Mouse (Mus musculus) liver, embryonic 15.5 days (tissue): ENCODE data around the gene Becn1. TPM values are rescaled to one million over a fixed set of nuclear protein-coding genes. Genes with fewer than 3 reads are reported as not detected.
"Not testable (repeated sequence)": the region's sequence is repeated elsewhere in the genome, so short reads cannot be mapped to it uniquely, and the experiment has no call there.

Experiments used
- ATAC-seq: fragments of 200-750 bp; cut with Nextera tagmentation; 2 replicates; pipeline ENCODE4 v1.8.0; 2017; ENCODE audit warnings: moderate number of reproducible peaks, mild to moderate bottlenecking, moderate library complexity; ENCODE audit not compliant: insufficient read depth
- H3K27ac ChIP-seq: fragments of 300-500 bp; sonication (generic); replicated peaks from 2 replicates; pipeline ENCODE4 v1.5.1; 2015; ENCODE audit warnings: mild to moderate bottlenecking, inconsistent platforms
- H3K27me3 ChIP-seq: fragments of 300-500 bp; sonication (generic); 2 replicates; pipeline ENCODE4 v1.6.1; 2015; ENCODE audit warnings: mild to moderate bottlenecking, inconsistent platforms
- H3K36me3 ChIP-seq: fragments of 300-500 bp; sonication (generic); replicated peaks from 2 replicates; pipeline ENCODE4 v1.6.1; 2015; ENCODE audit warnings: moderate library complexity, mild to moderate bottlenecking, inconsistent platforms
- H3K4me1 ChIP-seq: fragments of 300-500 bp; sonication (generic); replicated peaks from 2 replicates; pipeline ENCODE4 v1.6.1; 2015; ENCODE audit warnings: inconsistent platforms
- H3K4me2 ChIP-seq: fragments of 300-500 bp; sonication (generic); 2 replicates; pipeline ENCODE4 v1.6.1; 2015; ENCODE audit warnings: moderate library complexity, mild to moderate bottlenecking, inconsistent platforms
- H3K4me3 ChIP-seq: fragments of 300-500 bp; sonication (generic); replicated peaks from 2 replicates; pipeline ENCODE4 v1.5.1; 2015; ENCODE audit warnings: mild to moderate bottlenecking, inconsistent platforms
- H3K9ac ChIP-seq: fragments of 300-500 bp; sonication (generic); 2 replicates; pipeline ENCODE4 v1.6.1; 2015; ENCODE audit warnings: moderate library complexity, mild to moderate bottlenecking, inconsistent platforms
- H3K9me3 ChIP-seq: fragments of 300-500 bp; sonication (generic); replicated peaks from 2 replicates; pipeline ENCODE4 v1.6.1; 2016; ENCODE audit warnings: inconsistent platforms
- WGBS: fragments of 180-500 bp; shearing (Covaris S2); methylation state at CpG from one replicate; pipeline ENCODE4 v1.1.7; 2015; ENCODE audit warnings: mixed read lengths; ENCODE audit not compliant: insufficient replicate concordance; 5-methylcytosine and 5-hydroxymethylcytosine counted together
- polyA plus RNA-seq: library from polyadenylated mRNA; unstranded; fragments of >200 nt; fragmentation: Nextera tagmentation; extraction: Ambion mirVana; gene quantifications from 2 replicates; pipeline ENCODE4 v1.2.1, GENCODE M21; 2015

Becn1 gene
- polyA plus RNA-seq, 1 experiment from 2014 or later, result 94.0 TPM

- Histone ChIP-seq H3K4me1 (peaks cover 10% of the 10 kb centered on the region), H3K9ac (no peak overlapping the region), H3K9me3 (no peaks in the 10 kb centered on the region), H3K27ac (no peak overlapping the region), H3K27me3 (peaks cover 6% of the 10 kb centered on the region; the same call in 1 of the 2 replicates), H3K36me3 (0 out of 2 replicates have a peak, but pooled peaks cover 7% of the 10 kb centered on the region), H3K4me2 (no peak overlapping the region), H3K4me3 (no peak overlapping the region)
- 78% methylated on average over 3 of the region's 3 CpGs for WGBS
- ATAC-seq, result no peak
Observed at GRCm38 (mm10) chr11:101332537-101332936, 30.5 kb upstream of the Becn1 start.

GRCm38 (mm10) chr11:101330961-101331360 lies 28.9 kb upstream of the Becn1 start:
- H3K36me3 ChIP-seq, result peaks cover 14% of the 10 kb centered on the region
- WGBS, result 65% methylated on average over 6 of the region's 6 CpGs
- H3K4me2 ChIP-seq, H3K27me3 ChIP-seq, H3K4me1 ChIP-seq, H3K9ac ChIP-seq, H3K9me3 ChIP-seq, ATAC-seq, H3K4me3 ChIP-seq, H3K27ac ChIP-seq: not testable (repeated sequence)

GRCm38 (mm10) chr11:101330371-101330924 lies 28.4 kb upstream of the Becn1 start, which contains the start of gene Aoc3:
Aoc3 (plus strand) TSS chr11:101330605.
- H3K4me2 ChIP-seq, result no peak within 1 kb of the TSS

GRCm38 (mm10) chr11:101328941-101329635 lies 27.0 kb upstream of the Becn1 start:
- Histone ChIP-seq H3K9me3 (no peaks in the 10 kb centered on the region), H3K4me1 (no peaks in the 10 kb centered on the region), H3K4me3 (no peak overlapping the region), H3K9ac (no peak overlapping the region), H3K4me2 (no peak overlapping the region), H3K27ac (no peak overlapping the region), H3K36me3 (peaks cover 33% of the 10 kb centered on the region), H3K27me3 (no peaks in the 10 kb centered on the region)
- WGBS, result 78% methylated on average over 6 of the region's 6 CpGs
- ATAC-seq, result no peak

More at GRCm38 (mm10) chr11:101330371-101330924, 28.4 kb upstream of the Becn1 start, which contains the start of gene Aoc3:
- Histone ChIP-seq H3K4me3 (no peak within 1 kb of the TSS), H3K36me3 (peaks cover 19% of the 10 kb centered on the region), H3K4me1 (peaks cover 5% of the 10 kb centered on the region), H3K27ac (no peak within 1 kb of the TSS), H3K9me3 (no peaks in the 10 kb centered on the region), H3K9ac (no peak within 1 kb of the TSS), H3K27me3 (no peaks in the 10 kb centered on the region)
- WGBS, result 61% methylated on average over 7 of the region's 7 CpGs
- no peak for ATAC-seq

- no peak overlapping the region for H3K9ac ChIP-seq
Observed at GRCm38 (mm10) chr11:101327311-101327710, 25.2 kb upstream of the Becn1 start.

GRCm38 (mm10) chr11:101326147-101326546 lies 24.1 kb upstream of the Becn1 start:
- H3K4me3 ChIP-seq, result no peak overlapping the region
- no peaks in the 10 kb centered on the region for H3K9me3 ChIP-seq
- no peak overlapping the region for H3K9ac ChIP-seq
- no peak overlapping the region for H3K4me2 ChIP-seq
- ATAC-seq, result no peak
- peaks cover 62% of the 10 kb centered on the region for H3K36me3 ChIP-seq
- no peak overlapping the region for H3K27ac ChIP-seq
- no peaks in the 10 kb centered on the region for H3K27me3 ChIP-seq
- WGBS, result 81% methylated on average over 11 of the region's 11 CpGs
- no peaks in the 10 kb centered on the region; the same call in 1 of the 2 replicates for H3K4me1 ChIP-seq

More at GRCm38 (mm10) chr11:101327311-101327710, 25.2 kb upstream of the Becn1 start:
- H3K36me3 ChIP-seq, result peaks cover 51% of the 10 kb centered on the region
- H3K9me3 ChIP-seq, result no peaks in the 10 kb centered on the region
- WGBS, result 50% methylated on average over 3 of the region's 3 CpGs
- H3K4me3 ChIP-seq, result no peak overlapping the region
- no peak overlapping the region for H3K4me2 ChIP-seq
- H3K27me3 ChIP-seq, result no peaks in the 10 kb centered on the region
- no peaks in the 10 kb centered on the region; the same call in 1 of the 2 replicates for H3K4me1 ChIP-seq
- no peak overlapping the region for H3K27ac ChIP-seq
- no peak for ATAC-seq

GRCm38 (mm10) chr11:101325201-101325600 lies 23.1 kb upstream of the Becn1 start:
- H3K27me3 ChIP-seq, ATAC-seq, H3K4me3 ChIP-seq, H3K27ac ChIP-seq, H3K9me3 ChIP-seq, H3K4me2 ChIP-seq, H3K9ac ChIP-seq, H3K4me1 ChIP-seq: not testable (repeated sequence)
- WGBS, result 87% methylated on average over 11 of the region's 11 CpGs
- peaks cover 72% of the 10 kb centered on the region for H3K36me3 ChIP-seq

- Histone ChIP-seq H3K4me1 (peaks cover 3% of the 10 kb centered on the region; the same call in 1 of the 2 replicates), H3K4me2 (no peak within 1 kb of the TSS), H3K36me3 (peaks cover 76% of the 10 kb centered on the region), H3K4me3 (no peak within 1 kb of the TSS), H3K9ac (no peak within 1 kb of the TSS), H3K9me3 (no peaks in the 10 kb centered on the region), H3K27me3 (no peaks in the 10 kb centered on the region), H3K27ac (no peak within 1 kb of the TSS)
- ATAC-seq, result no peak
- 81% methylated on average over 5 of the region's 5 CpGs for WGBS
Observed at GRCm38 (mm10) chr11:101324763-101325162, 22.7 kb upstream of the Becn1 start, which contains the start of gene Aoc2. Aoc2 (plus strand) TSS chr11:101325063.

GRCm38 (mm10) chr11:101323609-101324008 lies 21.5 kb upstream of the Becn1 start:
- no peak overlapping the region for H3K4me2 ChIP-seq
- no peak overlapping the region for H3K9ac ChIP-seq
- no peak overlapping the region for H3K27ac ChIP-seq
- peaks cover 88% of the 10 kb centered on the region for H3K36me3 ChIP-seq
- H3K27me3 ChIP-seq, result no peaks in the 10 kb centered on the region
- 29% methylated on average over 4 of the region's 4 CpGs for WGBS
- no peaks in the 10 kb centered on the region for H3K9me3 ChIP-seq
- peak; percentile 29; the same call in 1 of the 2 replicates for ATAC-seq
- no peak overlapping the region for H3K4me3 ChIP-seq
- peaks cover 13% of the 10 kb centered on the region for H3K4me1 ChIP-seq

GRCm38 (mm10) chr11:101316501-101316917 lies 14.4 kb upstream of the Becn1 start:
- Histone ChIP-seq H3K9me3 (no peaks in the 10 kb centered on the region), H3K9ac (peak overlapping the region; percentile 97), H3K4me1 (peaks cover 58% of the 10 kb centered on the region), H3K4me2 (peak overlapping the region; percentile 87), H3K27me3 (no peaks in the 10 kb centered on the region), H3K27ac (peak overlapping the region; percentile 99), H3K36me3 (peaks cover 41% of the 10 kb centered on the region), H3K4me3 (peak overlapping the region; percentile 91)
- peak; percentile 61 for ATAC-seq
- under 1% methylated on average over 17 of the region's 17 CpGs for WGBS

- peak; percentile 90 for ATAC-seq
- H3K4me2 ChIP-seq, result peak within 1 kb of the TSS; percentile 87
- H3K36me3 ChIP-seq, result peaks cover 35% of the 10 kb centered on the region
- H3K27ac ChIP-seq, result peak within 1 kb of the TSS; percentile 99
- WGBS, result under 1% methylated on average over 62 of the region's 62 CpGs
- H3K27me3 ChIP-seq, result no peaks in the 10 kb centered on the region
- H3K9ac ChIP-seq, result peak within 1 kb of the TSS; percentile 97
- no peaks in the 10 kb centered on the region for H3K9me3 ChIP-seq
- H3K4me1 ChIP-seq, result peaks cover 56% of the 10 kb centered on the region
- peak within 1 kb of the TSS; percentile 91 for H3K4me3 ChIP-seq
Observed at GRCm38 (mm10) chr11:101315665-101316500, 13.8 kb upstream of the Becn1 start, which contains the start of gene Psme3. Psme3 (plus strand) TSS chr11:101316213.
